Mouse (Mus musculus) retina, adult 2 months (tissue): ENCODE data around the gene Olfr774.
"Not testable (repeated sequence)": the region's sequence is repeated elsewhere in the genome, so short reads cannot be mapped to it uniquely, and the experiment has no call there.

Experiments
- DNase-seq: peaks from one replicate; pipeline ENCODE4 v3.0.0-alpha.2; 2012; ENCODE audit warnings: low read depth, low spot score

The Olfr774 gene

GRCm38 (mm10) chr10:129235904-129236303 is at the start of gene Olfr774:
Gene Olfr774, plus strand, starts transcription at chr10:129236204.
- no peak for DNase-seq

- DNase-seq, result not testable (repeated sequence)
Observed at GRCm38 (mm10) chr10:129187319-129187718, 48.7 kb upstream of the Olfr774 start, which contains the start of gene Olfr773. Gene Olfr773, minus strand, starts transcription at chr10:129187419.

GRCm38 (mm10) chr10:129230737-129231136 is 5.3 kb upstream of the Olfr774 start:
- DNase-seq, result no peak

GRCm38 (mm10) chr10:129248112-129248511 is 12.1 kb downstream of the Olfr774 start, which contains the start of gene Olfr775:
Gene Olfr775, plus strand, starts transcription at chr10:129248412.
- no peak for DNase-seq

- DNase-seq, result no peak
Observed at GRCm38 (mm10) chr10:129258827-129259226, 22.8 kb downstream of the Olfr774 start, which contains the start of gene Olfr776. Gene Olfr776, plus strand, starts transcription at chr10:129259127.

GRCm38 (mm10) chr10:129271081-129271535 is 35.1 kb downstream of the Olfr774 start, which contains the start of gene Olfr777:
Gene Olfr777, minus strand, starts transcription at chr10:129271485.
- DNase-seq, result no peak
